Comparison of ENCODE assay signal across 12 mouse cellular contexts in genomic region chr13:114166439-114167183, GRCm38 (mm10).
DNase-seq lines count a peak whose midpoint lies in the region; ATAC-seq and TF ChIP-seq lines count a peak whose summit lies in the region.
"Had no signal": no experiment of that assay in that cellular context is flagged by ENCODE, and none has a peak within 500 bp of the region (broad histone marks: within the 10 kb centered on the region; RNA-seq: fewer than 3 reads in every experiment).

No protein-coding gene starts in this region.

- no peak overlapping the region for H3K9ac ChIP-seq in kidney, embryonic 14.5 days (ENCODE audit: low read depth, low read length)
- no peak overlapping the region for H3K9ac ChIP-seq in limb, embryonic 13.5 days
- H3K9ac ChIP-seq in liver, embryonic 12.5 days: no peak overlapping the region

- TF ChIP-seq CTCF in kidney, adult 2 months (conservative IDR thresholded peaks at IDR 0.05; ENCODE audit: insufficient read depth, insufficient read length, low read depth, low read length): no peak
- TF ChIP-seq CTCF in thymus, adult 2 months (IDR thresholded peaks at IDR 0.05; ENCODE audit: borderline replicate concordance, control insufficient read depth, extremely low read depth, insufficient read depth, low read length, poor library complexity): no peak

- no peaks in the 10 kb centered on the region for H3K9me3 ChIP-seq in kidney, embryonic 14.5 days (ENCODE audit: control insufficient read depth, low read length)
- H3K9me3 ChIP-seq in limb, embryonic 13.5 days: no peaks in the 10 kb centered on the region
- no peaks in the 10 kb centered on the region for H3K9me3 ChIP-seq in liver, embryonic 12.5 days (replicated peaks)

- H3K36me3 ChIP-seq in kidney, embryonic 14.5 days (ENCODE audit: control insufficient read depth, insufficient read depth, low read length): no peaks in the 10 kb centered on the region
- H3K36me3 ChIP-seq in kidney, adult 2 months (ENCODE audit: control insufficient read depth, insufficient read depth, low read length): no peaks in the 10 kb centered on the region
- no peaks in the 10 kb centered on the region for H3K36me3 ChIP-seq in limb, embryonic 13.5 days
- no peaks in the 10 kb centered on the region for H3K36me3 ChIP-seq in thymus, adult 2 months (ENCODE audit: control insufficient read depth, insufficient read depth, low read length)
- H3K36me3 ChIP-seq in liver, embryonic 12.5 days: no peaks in the 10 kb centered on the region

- H3K27ac ChIP-seq in kidney, embryonic 14.5 days (ENCODE audit: low read depth, low read length): no peak overlapping the region
- H3K27ac ChIP-seq in kidney, adult 2 months (ENCODE audit: insufficient read depth, low read depth, low read length): no peak overlapping the region
- H3K27ac ChIP-seq in limb, embryonic 13.5 days: no peak overlapping the region
- no peak overlapping the region for H3K27ac ChIP-seq in thymus, adult 2 months (ENCODE audit: control insufficient read depth, insufficient read depth, low read length)
- no peak overlapping the region for H3K27ac ChIP-seq in liver, embryonic 12.5 days
- H3K27ac ChIP-seq: macrophage had no signal

- no peaks in the 10 kb centered on the region; the same call in 1 of the 2 replicates for H3K27me3 ChIP-seq in kidney, embryonic 14.5 days (ENCODE audit: control insufficient read depth, insufficient read depth, low read length)
- H3K27me3 ChIP-seq in kidney, adult 2 months (replicated peaks; ENCODE audit: control insufficient read depth, insufficient read depth, low read length): no peaks in the 10 kb centered on the region
- peaks cover 4% of the 10 kb centered on the region; the same call in 1 of the 2 replicates for H3K27me3 ChIP-seq in limb, embryonic 13.5 days
- no peaks in the 10 kb centered on the region for H3K27me3 ChIP-seq in thymus, adult 2 months (ENCODE audit: control insufficient read depth, insufficient read depth, low read length)
- H3K27me3 ChIP-seq in liver, embryonic 12.5 days (replicated peaks): no peaks in the 10 kb centered on the region

- H3K4me1 ChIP-seq in kidney, embryonic 14.5 days (ENCODE audit: control insufficient read depth, insufficient read depth, low read length): peaks cover 7% of the 10 kb centered on the region; the same call in 1 of the 2 replicates
- H3K4me1 ChIP-seq in kidney, adult 2 months (ENCODE audit: control insufficient read depth, insufficient read depth, low read length): no peaks in the 10 kb centered on the region
- H3K4me1 ChIP-seq in limb, embryonic 13.5 days: peaks cover 17% of the 10 kb centered on the region
- H3K4me1 ChIP-seq in thymus, adult 2 months (replicated peaks; ENCODE audit: control insufficient read depth, insufficient read depth, low read length): no peaks in the 10 kb centered on the region
- H3K4me1 ChIP-seq in liver, embryonic 12.5 days: no peaks in the 10 kb centered on the region

- no peak for DNase-seq in kidney, adult 2 months
- peak; percentile 4 for DNase-seq in NIH3T3 (ENCODE audit: low read depth)
- DNase-seq in embryo, embryonic 10.5 days (ENCODE audit: low spot score): peak; percentile 50
- DNase-seq in thymus, adult 2 months: no peak
- DNase-seq: heart, adult 18-20 months; heart, postnatal 4 days; spleen, adult 18-20 months; thymus, postnatal 36 days had no signal

- 40% methylated on average over 12 of the region's 12 CpGs for WGBS in kidney, embryonic 14.5 days
- 45% methylated on average over 12 of the region's 12 CpGs for WGBS in kidney, adult 2 months
- 31% methylated on average over 12 of the region's 12 CpGs for WGBS in limb, embryonic 13.5 days
- 87% methylated on average over 12 of the region's 12 CpGs for WGBS in thymus, adult 2 months
- WGBS in liver, embryonic 12.5 days (ENCODE audit: insufficient replicate concordance): 56% methylated on average over 12 of the region's 12 CpGs

- peak; percentile 81 for ATAC-seq in kidney, embryonic 14.5 days (ENCODE audit: low FRiP score, low TSS enrichment)
- peak; percentile 68 for ATAC-seq in limb, embryonic 13.5 days (ENCODE audit: low FRiP score, low read depth)
- ATAC-seq in liver, embryonic 12.5 days: no peak

- no peak for TF ChIP-seq POLR2A in kidney, adult 2 months (IDR thresholded peaks at IDR 0.05; ENCODE audit: low read depth, low read length)
- TF ChIP-seq POLR2A in thymus, adult 2 months (IDR thresholded peaks at IDR 0.05; ENCODE audit: control insufficient read depth, extremely low read depth, insufficient read depth, low read length, poor library complexity): no peak

- no peak overlapping the region for H3K4me2 ChIP-seq in kidney, embryonic 14.5 days (replicated peaks; ENCODE audit: low read depth, low read length)
- H3K4me2 ChIP-seq in limb, embryonic 13.5 days (replicated peaks): no peak overlapping the region
- no peak overlapping the region for H3K4me2 ChIP-seq in liver, embryonic 12.5 days

- no peak overlapping the region for H3K4me3 ChIP-seq in kidney, embryonic 14.5 days (ENCODE audit: low read length)
- H3K4me3 ChIP-seq in kidney, adult 2 months (ENCODE audit: insufficient read depth, low read depth, low read length): no peak overlapping the region
- no peak overlapping the region for H3K4me3 ChIP-seq in limb, embryonic 13.5 days
- H3K4me3 ChIP-seq in thymus, adult 2 months (ENCODE audit: control insufficient read depth, insufficient read depth, low read length): no peak overlapping the region
- H3K4me3 ChIP-seq in liver, embryonic 12.5 days: no peak overlapping the region

Comparison
In these comparisons a context has a peak if more than half of its experiments do, and no peak if none do; other contexts are left out.
1. DNase-seq: peak in NIH3T3 (single experiment) and embryo, embryonic 10.5 days (single experiment); none in kidney, adult 2 months (single experiment) and thymus, adult 2 months (single experiment).